Mouse (Mus musculus) heart, embryonic 13.5 days (tissue): ENCODE measurements around the gene Clasp2. TPM values are rescaled to one million over a fixed set of nuclear protein-coding genes. Genes with fewer than 3 reads are reported as not detected.
A peak's percentile ranks its signal among the peaks of the same experiment; 100 is the strongest.
"Not testable (repeated sequence)": the region's sequence is repeated elsewhere in the genome, so short reads cannot be mapped to it uniquely, and the experiment has no call there.

Source experiments
- ATAC-seq: fragments of 200-750 bp; cut with Nextera tagmentation; 2 replicates; pipeline ENCODE4 v1.8.0; 2017; ENCODE audit warnings: moderate TSS enrichment; ENCODE audit not compliant: insufficient number of reproducible peaks, low FRiP score, low TSS enrichment; ENCODE audit errors: extremely low read depth
- H3K27ac ChIP-seq: fragments of 300-500 bp; sonication (generic); replicated peaks from 2 replicates; pipeline ENCODE4 v1.5.1; 2015; ENCODE audit warnings: moderate library complexity, mild to moderate bottlenecking, inconsistent platforms
- H3K27me3 ChIP-seq: fragments of 300-500 bp; sonication (generic); replicated peaks from 2 replicates; pipeline ENCODE4 v1.6.1; 2015; ENCODE audit warnings: mild to moderate bottlenecking, inconsistent platforms
- H3K36me3 ChIP-seq: fragments of 300-500 bp; sonication (generic); 2 replicates; pipeline ENCODE4 v1.6.1; 2015; ENCODE audit warnings: mild to moderate bottlenecking, inconsistent platforms
- H3K4me1 ChIP-seq: fragments of 300-500 bp; sonication (generic); 2 replicates; pipeline ENCODE4 v1.6.1; 2015; ENCODE audit warnings: inconsistent platforms
- H3K4me2 ChIP-seq: fragments of 300-500 bp; sonication (generic); 2 replicates; pipeline ENCODE4 v1.6.1; 2015; ENCODE audit warnings: inconsistent platforms, mild to moderate bottlenecking, moderate library complexity
- H3K4me3 ChIP-seq: fragments of 300-500 bp; sonication (generic); 2 replicates; pipeline ENCODE4 v1.5.1; 2015; ENCODE audit warnings: moderate library complexity, mild to moderate bottlenecking, inconsistent platforms
- H3K9ac ChIP-seq: fragments of 300-500 bp; sonication (generic); 2 replicates; pipeline ENCODE4 v1.6.1; 2015; ENCODE audit warnings: inconsistent platforms, mild to moderate bottlenecking, moderate library complexity
- H3K9me3 ChIP-seq: fragments of 300-500 bp; sonication (generic); 2 replicates; pipeline ENCODE4 v1.6.1; 2016; ENCODE audit warnings: inconsistent platforms
- WGBS: fragments of 180-500 bp; shearing (Covaris S2); methylation state at CpG from one replicate; pipeline ENCODE4 v1.1.7; 2015; ENCODE audit warnings: mixed read lengths; 5-methylcytosine and 5-hydroxymethylcytosine counted together
- polyA plus RNA-seq: library from polyadenylated mRNA; unstranded; fragments of >200 nt; fragmentation: Nextera tagmentation; extraction: Ambion mirVana; gene quantifications from 2 replicates; pipeline ENCODE4 v1.2.1, GENCODE M21; 2015

Gene Clasp2
- polyA plus RNA-seq, 1 experiment from 2014 or later: 20.3 TPM

DNA sequence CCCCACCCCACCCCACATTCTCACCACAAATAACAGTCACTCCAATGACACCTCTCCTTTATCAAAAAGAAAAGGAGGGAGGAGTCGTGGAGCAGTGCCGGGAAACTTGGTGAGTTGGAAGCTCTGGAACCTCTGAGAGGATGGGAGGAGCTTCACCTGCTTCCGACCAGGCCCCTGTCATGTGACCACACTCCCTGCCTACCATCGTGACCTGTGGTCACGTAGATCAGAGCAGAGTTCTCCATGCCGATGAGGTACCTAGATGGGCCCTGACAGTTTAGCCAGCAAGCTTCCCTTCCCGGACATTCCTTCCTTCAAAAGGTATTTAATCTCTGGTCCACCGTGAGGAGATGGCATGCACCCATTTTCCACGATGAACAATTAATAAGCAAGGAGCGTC lies 17.2 kb downstream of the Clasp2 start:
- Histone ChIP-seq H3K9ac (no peak overlapping the region), H3K4me2 (no peak overlapping the region), H3K9me3 (no peaks in the 10 kb centered on the region; the same call in 1 of the 2 replicates), H3K4me3 (no peak overlapping the region), H3K4me1 (peaks cover 11% of the 10 kb centered on the region), H3K27me3 (no peaks in the 10 kb centered on the region), H3K36me3 (peaks cover 31% of the 10 kb centered on the region), H3K27ac (no peak overlapping the region)
- 84% methylated on average over 10 of the region's 10 CpGs for WGBS
- no peak for ATAC-seq

- no peak overlapping the region for H3K4me3 ChIP-seq
- H3K4me1 ChIP-seq: peaks cover 11% of the 10 kb centered on the region
- H3K27ac ChIP-seq: no peak overlapping the region
- ATAC-seq: no peak
- H3K27me3 ChIP-seq: no peaks in the 10 kb centered on the region
- WGBS: 97% methylated on average over 1 of the region's 1 CpGs
- no peak overlapping the region for H3K4me2 ChIP-seq
- H3K36me3 ChIP-seq: peaks cover 40% of the 10 kb centered on the region
- H3K9me3 ChIP-seq: no peaks in the 10 kb centered on the region; the same call in 1 of the 2 replicates
- H3K9ac ChIP-seq: no peak overlapping the region
These were observed 18.4 kb downstream of the Clasp2 start for GRCm38 (mm10) chr9:113759684-113760083.

- no peak for ATAC-seq
- Histone ChIP-seq H3K36me3 (peaks cover 46% of the 10 kb centered on the region), H3K9me3 (no peaks in the 10 kb centered on the region; the same call in 1 of the 2 replicates), H3K4me2 (no peak overlapping the region), H3K9ac (no peak overlapping the region), H3K27ac (no peak overlapping the region), H3K4me1 (peaks cover 5% of the 10 kb centered on the region; the same call in 1 of the 2 replicates), H3K4me3 (no peak overlapping the region), H3K27me3 (no peaks in the 10 kb centered on the region)
- WGBS: 87% methylated on average over 6 of the region's 6 CpGs
These were observed 21.1 kb downstream of the Clasp2 start for GRCm38 (mm10) chr9:113762389-113762788.

- Histone ChIP-seq H3K4me3 (no peak overlapping the region), H3K27ac (no peak overlapping the region), H3K4me1 (0 out of 2 replicates have a peak, but pooled peaks cover under 1% of the 10 kb centered on the region), H3K4me2 (no peak overlapping the region), H3K27me3 (no peaks in the 10 kb centered on the region), H3K36me3 (peaks cover 49% of the 10 kb centered on the region), H3K9me3 (no peaks in the 10 kb centered on the region; the same call in 1 of the 2 replicates), H3K9ac (no peak overlapping the region)
- 74% methylated on average over 4 of the region's 4 CpGs for WGBS
- ATAC-seq: no peak
These were observed 21.9 kb downstream of the Clasp2 start for GRCm38 (mm10) chr9:113763123-113763522.

GRCm38 (mm10) chr9:113770640-113771039 lies 29.4 kb downstream of the Clasp2 start:
- Histone ChIP-seq H3K4me1 (no peaks in the 10 kb centered on the region), H3K9ac (no peak overlapping the region), H3K9me3 (no peaks in the 10 kb centered on the region), H3K4me2 (no peak overlapping the region), H3K36me3 (peaks cover 49% of the 10 kb centered on the region), H3K27ac (no peak overlapping the region), H3K27me3 (no peaks in the 10 kb centered on the region), H3K4me3 (no peak overlapping the region)
- WGBS: 84% methylated on average over 4 of the region's 4 CpGs
- ATAC-seq: no peak

GRCm38 (mm10) chr9:113780863-113781262 lies 39.6 kb downstream of the Clasp2 start:
- no peak for ATAC-seq
- 86% methylated on average over 3 of the region's 3 CpGs for WGBS

GRCm38 (mm10) chr9:113782362-113783005 lies 41.2 kb downstream of the Clasp2 start:
- no peak for ATAC-seq
- Histone ChIP-seq H3K27ac (no peak overlapping the region), H3K4me2 (no peak overlapping the region), H3K4me1 (peaks cover 4% of the 10 kb centered on the region; the same call in 1 of the 2 replicates), H3K9ac (no peak overlapping the region), H3K4me3 (no peak overlapping the region), H3K36me3 (peaks cover 15% of the 10 kb centered on the region), H3K27me3 (no peaks in the 10 kb centered on the region), H3K9me3 (no peaks in the 10 kb centered on the region)
- 72% methylated on average over 4 of the region's 4 CpGs for WGBS

More at GRCm38 (mm10) chr9:113780863-113781262, 39.6 kb downstream of the Clasp2 start:
- peaks cover 4% of the 10 kb centered on the region; the same call in 1 of the 2 replicates for H3K4me1 ChIP-seq
- H3K4me3 ChIP-seq: no peak overlapping the region
- H3K36me3 ChIP-seq: peaks cover 10% of the 10 kb centered on the region
- H3K4me2 ChIP-seq: no peak overlapping the region
- H3K9me3 ChIP-seq: no peaks in the 10 kb centered on the region
- H3K27ac ChIP-seq: no peak overlapping the region
- H3K27me3 ChIP-seq: no peaks in the 10 kb centered on the region
- no peak overlapping the region for H3K9ac ChIP-seq

DNA sequence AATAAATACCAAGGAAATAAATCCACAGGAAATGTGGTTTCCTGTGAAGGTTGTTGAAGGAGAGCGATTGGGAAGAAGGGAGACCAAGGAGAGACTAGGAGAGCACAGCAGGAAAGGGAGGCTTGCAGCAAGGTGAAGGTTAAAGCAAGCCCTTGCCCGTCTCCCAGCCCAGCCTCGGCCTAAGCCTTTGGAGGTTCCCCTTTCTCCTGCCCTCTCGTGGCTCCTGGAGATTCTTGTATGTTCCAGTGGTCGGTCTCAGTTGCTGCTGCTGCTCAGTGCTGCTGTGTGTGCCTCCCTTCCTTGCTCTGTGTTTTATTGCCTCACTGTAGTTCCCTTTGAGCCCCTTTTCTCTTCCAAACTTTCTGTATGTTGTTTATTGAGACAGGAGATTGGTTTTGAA lies 42.4 kb downstream of the Clasp2 start:
- Histone ChIP-seq H3K4me2 (no peak overlapping the region), H3K4me3 (no peak overlapping the region), H3K27me3 (no peaks in the 10 kb centered on the region), H3K9ac (no peak overlapping the region), H3K27ac (no peak overlapping the region), H3K36me3 (peaks cover 19% of the 10 kb centered on the region), H3K4me1 (peaks cover 9% of the 10 kb centered on the region), H3K9me3 (no peaks in the 10 kb centered on the region)
- WGBS: 66% methylated on average over 5 of the region's 5 CpGs
- ATAC-seq: no peak

- H3K4me3 ChIP-seq, H3K27ac ChIP-seq, H3K27me3 ChIP-seq, H3K4me2 ChIP-seq, H3K9me3 ChIP-seq, ATAC-seq, H3K36me3 ChIP-seq, H3K9ac ChIP-seq: not testable (repeated sequence)
- peaks cover 48% of the 10 kb centered on the region for H3K4me1 ChIP-seq
- 50% methylated on average over 6 of the region's 6 CpGs for WGBS
These were observed 48.0 kb downstream of the Clasp2 start for GRCm38 (mm10) chr9:113789283-113789682.

- Histone ChIP-seq H3K4me3 (peak overlapping the region; percentile 58), H3K9ac (peak overlapping the region; percentile 72)
- WGBS: 3% methylated on average over 17 of the region's 17 CpGs
These were observed 51.6 kb downstream of the Clasp2 start for GRCm38 (mm10) chr9:113792651-113793512.

GRCm38 (mm10) chr9:113793513-113793905 lies 52.2 kb downstream of the Clasp2 start:
- Histone ChIP-seq H3K4me1 (peaks cover 52% of the 10 kb centered on the region), H3K4me2 (peak overlapping the region; percentile 70), H3K36me3 (no peaks in the 10 kb centered on the region), H3K9ac (peak overlapping the region; percentile 72), H3K9me3 (no peaks in the 10 kb centered on the region), H3K27ac (peak overlapping the region; percentile 70), H3K4me3 (peak overlapping the region; percentile 58), H3K27me3 (no peaks in the 10 kb centered on the region)
- WGBS: 35% methylated on average over 3 of the region's 3 CpGs
- no peak for ATAC-seq

More at GRCm38 (mm10) chr9:113792651-113793512, 51.6 kb downstream of the Clasp2 start:
- peak overlapping the region; percentile 70 for H3K4me2 ChIP-seq
- H3K9me3 ChIP-seq: no peaks in the 10 kb centered on the region
- peaks cover 56% of the 10 kb centered on the region for H3K4me1 ChIP-seq
- no peaks in the 10 kb centered on the region for H3K27me3 ChIP-seq
- H3K27ac ChIP-seq: peak overlapping the region; percentile 70
- no peak; the same call in 1 of the 2 replicates for ATAC-seq
- no peaks in the 10 kb centered on the region for H3K36me3 ChIP-seq
